Mouse (Mus musculus): ENCODE measurements around the gene Rarg. TPM values are rescaled to one million over a fixed set of nuclear protein-coding genes. Genes with fewer than 3 reads are reported as not detected.
A peak's percentile ranks its signal among the peaks of the same experiment; 100 is the strongest.

Rarg gene
- polyA plus RNA-seq, 2 experiments = 1.9 to 2.5 TPM

DNA sequence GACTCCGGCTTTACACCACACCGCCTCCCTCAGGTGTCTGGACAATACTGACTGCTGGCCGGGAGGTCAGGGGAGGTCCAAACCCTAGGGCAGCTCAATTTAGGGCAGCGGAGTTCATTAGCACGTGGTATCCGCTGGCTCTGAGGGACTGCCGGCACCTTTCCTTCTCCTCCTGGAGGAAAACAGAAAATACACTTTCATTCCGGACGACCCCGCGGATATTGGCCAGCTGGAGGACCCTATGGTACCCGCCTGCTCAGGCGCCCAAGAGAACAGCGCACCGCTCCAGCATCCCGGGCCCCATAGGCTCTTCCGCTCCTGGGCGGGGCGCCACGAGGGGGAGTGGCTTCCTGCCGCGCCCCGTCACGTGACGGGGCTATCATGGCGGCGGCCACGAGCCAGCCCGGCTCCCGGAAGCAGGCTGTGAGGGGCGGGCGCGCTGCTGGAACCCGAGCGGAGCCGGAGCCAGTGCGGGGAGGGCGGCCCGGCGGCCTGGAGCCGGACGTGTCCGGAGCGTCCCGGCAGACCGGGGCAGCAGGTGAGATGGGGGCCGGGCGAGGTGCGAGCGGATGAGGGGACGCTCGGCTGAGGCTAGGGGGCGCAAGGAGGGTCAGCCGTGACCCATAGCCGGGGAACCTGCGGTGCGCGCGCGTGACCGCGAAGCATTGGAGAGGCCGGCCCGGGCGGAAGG, 21.9 kb upstream of the Rarg start, which contains the start of gene Mfsd5:
Gene Mfsd5 (plus strand): TSS at position 363 of the 691 bp plus-strand sequence.
- H3K9ac ChIP-seq (replicated peaks) = peak within 1 kb of the TSS; percentile 81
- no peaks in the 10 kb centered on the region for H3K27me3 ChIP-seq (ENCODE audit: control insufficient read depth, insufficient read depth, low read length)
- H3K27ac ChIP-seq = peak within 1 kb of the TSS; percentile 49
- TF ChIP-seq CTCF (IDR thresholded peaks at IDR 0.05; ENCODE audit: low read depth) (peak; percentile 40), EP300 (IDR thresholded peaks at IDR 0.05; ENCODE audit: low read depth) (no peak)
- no peaks in the 10 kb centered on the region for H3K36me3 ChIP-seq (replicated peaks; ENCODE audit: control insufficient read depth, insufficient read depth, low read depth)
- peak within 1 kb of the TSS; percentile 72 to 84 for H3K4me3 ChIP-seq (ENCODE audit: insufficient read depth in 1 of 2, low read depth in 2 of 2, low read length in 2 of 2)
- H3K4me2 ChIP-seq (ENCODE audit: low read depth) = peak within 1 kb of the TSS; percentile 97
- DNase-seq (ENCODE audit: low read depth in 3 of 3, low spot score in 3 of 3) (peak; percentile 76 to 82 (median 80)), ATAC-seq (ENCODE audit: insufficient read depth) (peak; percentile 93)
- H3K4me1 ChIP-seq (replicated peaks; ENCODE audit: control insufficient read depth in 2 of 2, insufficient read depth in 2 of 2, low read length in 1 of 2) = peaks cover 24 to 30% of the 10 kb centered on the region in 2 experiments
- no peaks in the 10 kb centered on the region for H3K9me3 ChIP-seq (ENCODE audit: control insufficient read depth, low read length)
- under 1% methylated on average over 65 of the region's 65 CpGs for WGBS (ENCODE audit: insufficient replicate concordance)

DNA sequence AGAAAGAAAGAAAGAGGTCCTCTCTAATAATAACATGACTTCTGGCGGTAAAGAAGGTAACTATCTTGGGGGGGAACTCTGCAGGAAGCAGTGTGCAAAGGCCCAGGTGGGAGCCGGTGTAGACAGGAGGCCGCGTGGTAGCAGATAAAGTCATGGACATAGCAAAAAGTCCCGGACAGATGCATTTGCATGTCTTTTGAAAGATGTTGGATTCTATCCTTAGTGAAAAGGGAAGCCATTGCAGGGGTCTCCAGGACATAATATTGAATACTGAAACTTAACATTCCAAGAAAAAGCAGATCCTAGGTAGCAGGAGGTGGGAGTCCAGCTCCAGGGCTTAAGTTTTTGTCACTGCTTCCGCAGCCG, 21.4 kb upstream of the Rarg start:
- DNase-seq (ENCODE audit: low read depth in 3 of 3, low spot score in 3 of 3) = no peak
- H3K36me3 ChIP-seq (replicated peaks; ENCODE audit: control insufficient read depth, insufficient read depth, low read depth) = no peaks in the 10 kb centered on the region
- ATAC-seq (ENCODE audit: insufficient read depth) = no peak
- H3K9me3 ChIP-seq (ENCODE audit: control insufficient read depth, low read length) = no peaks in the 10 kb centered on the region
- H3K4me1 ChIP-seq (replicated peaks; ENCODE audit: control insufficient read depth in 2 of 2, insufficient read depth in 2 of 2, low read length in 1 of 2) = peaks cover 24 to 25% of the 10 kb centered on the region in 2 experiments
- 16% methylated on average over 7 of the region's 7 CpGs for WGBS (ENCODE audit: insufficient replicate concordance)
- peak overlapping the region; percentile 49 for H3K27ac ChIP-seq
- TF ChIP-seq CTCF (IDR thresholded peaks at IDR 0.05; ENCODE audit: low read depth) = no peak
- TF ChIP-seq EP300 (IDR thresholded peaks at IDR 0.05; ENCODE audit: low read depth) = no peak
- H3K9ac ChIP-seq (replicated peaks) = peak overlapping the region; percentile 65
- no peaks in the 10 kb centered on the region for H3K27me3 ChIP-seq (ENCODE audit: control insufficient read depth, insufficient read depth, low read length)
- peak overlapping the region; percentile 72 to 84 for H3K4me3 ChIP-seq (ENCODE audit: insufficient read depth in 1 of 2, low read depth in 2 of 2, low read length in 2 of 2)
- H3K4me2 ChIP-seq (ENCODE audit: low read depth) = peak overlapping the region; percentile 97

DNA sequence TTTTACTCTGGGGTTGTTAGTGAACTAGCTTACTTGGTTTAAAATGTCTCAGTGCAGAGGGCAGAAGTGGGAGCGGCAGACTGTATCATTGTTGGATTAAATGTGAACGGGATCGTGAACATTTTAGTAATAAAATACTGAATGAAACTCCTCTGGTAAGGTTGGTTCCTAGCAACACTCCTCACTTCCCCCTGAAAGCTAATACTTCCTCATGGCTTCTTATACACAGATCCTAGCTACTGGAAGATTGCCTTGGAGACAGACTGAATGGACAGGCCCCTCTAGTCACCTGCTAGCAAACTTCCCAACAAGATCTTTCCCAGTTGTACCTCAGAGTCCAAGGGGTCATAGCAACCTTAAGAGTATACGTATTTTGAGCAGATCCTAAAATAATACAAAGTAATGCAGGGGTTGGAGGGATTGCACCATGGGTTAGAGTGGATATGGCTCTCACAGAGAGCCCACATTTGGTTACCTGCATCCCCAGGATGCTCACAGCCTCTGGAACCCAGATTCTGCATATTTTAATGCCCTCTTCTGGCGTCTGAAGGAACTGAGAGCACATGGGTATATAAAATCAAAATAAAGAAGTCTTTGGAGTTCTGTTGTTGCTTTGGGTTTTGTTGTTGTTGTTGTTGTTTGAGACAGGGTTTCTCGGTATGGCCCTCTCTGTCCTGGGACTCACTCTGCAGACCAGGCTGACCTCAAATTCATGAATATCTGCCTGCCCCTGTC, 16.8 kb upstream of the Rarg start:
- H3K9me3 ChIP-seq (ENCODE audit: control insufficient read depth, low read length) = no peaks in the 10 kb centered on the region
- TF ChIP-seq CTCF (IDR thresholded peaks at IDR 0.05; ENCODE audit: low read depth) (peak; percentile 17; the same call in 1 of the 2 replicates), EP300 (IDR thresholded peaks at IDR 0.05; ENCODE audit: low read depth) (no peak)
- H3K4me1 ChIP-seq (replicated peaks; ENCODE audit: control insufficient read depth in 2 of 2, insufficient read depth in 2 of 2, low read length in 1 of 2) = peaks cover 2 to 3% of the 10 kb centered on the region in 2 experiments; a peak in 2 of 4 replicates
- H3K27me3 ChIP-seq (ENCODE audit: control insufficient read depth, insufficient read depth, low read length) = peaks cover 9% of the 10 kb centered on the region
- WGBS (ENCODE audit: insufficient replicate concordance) = 54% methylated on average over 6 of the region's 6 CpGs
- no peak for DNase-seq (ENCODE audit: low read depth in 3 of 3, low spot score in 3 of 3)
- H3K36me3 ChIP-seq (replicated peaks; ENCODE audit: control insufficient read depth, insufficient read depth, low read depth) = no peaks in the 10 kb centered on the region
- H3K27ac ChIP-seq = no peak overlapping the region
- no peak overlapping the region for H3K4me3 ChIP-seq (ENCODE audit: insufficient read depth in 1 of 2, low read depth in 2 of 2, low read length in 2 of 2)
- no peak overlapping the region for H3K4me2 ChIP-seq (ENCODE audit: low read depth)
- H3K9ac ChIP-seq (replicated peaks) = no peak overlapping the region
- ATAC-seq (ENCODE audit: insufficient read depth) = no peak

DNA sequence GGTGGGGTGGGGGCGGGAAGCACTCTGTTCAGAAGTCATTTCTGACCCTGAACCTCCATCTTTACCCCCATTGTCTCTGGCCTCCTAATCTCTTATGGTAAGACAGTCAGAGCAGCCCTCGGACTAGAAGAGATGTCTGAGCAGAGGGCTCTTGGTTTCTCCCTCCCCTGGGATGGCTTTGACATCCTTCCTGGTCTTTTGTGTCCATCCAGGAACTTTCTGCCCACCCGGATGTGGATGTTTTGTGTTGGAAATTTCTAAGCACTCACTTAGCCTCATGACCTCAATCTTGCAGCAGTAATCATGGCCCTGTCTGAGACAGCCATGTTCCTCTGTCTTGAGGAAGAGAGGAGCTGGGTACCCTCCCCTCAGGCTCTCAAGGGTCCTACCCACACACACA, 14.1 kb upstream of the Rarg start:
- no peak overlapping the region for H3K27ac ChIP-seq
- no peak for DNase-seq (ENCODE audit: low read depth in 3 of 3, low spot score in 3 of 3)
- 25% methylated on average over 3 of the region's 3 CpGs for WGBS (ENCODE audit: insufficient replicate concordance)
- no peaks in the 10 kb centered on the region for H3K4me1 ChIP-seq (replicated peaks; ENCODE audit: control insufficient read depth in 2 of 2, insufficient read depth in 2 of 2, low read length in 1 of 2)
- no peak overlapping the region for H3K4me3 ChIP-seq (ENCODE audit: insufficient read depth in 1 of 2, low read depth in 2 of 2, low read length in 2 of 2)
- H3K27me3 ChIP-seq (ENCODE audit: control insufficient read depth, insufficient read depth, low read length) = peaks cover 9% of the 10 kb centered on the region
- no peaks in the 10 kb centered on the region for H3K36me3 ChIP-seq (replicated peaks; ENCODE audit: control insufficient read depth, insufficient read depth, low read depth)
- no peak for ATAC-seq (ENCODE audit: insufficient read depth)
- TF ChIP-seq CTCF (IDR thresholded peaks at IDR 0.05; ENCODE audit: low read depth) = no peak
- no peak for TF ChIP-seq EP300 (IDR thresholded peaks at IDR 0.05; ENCODE audit: low read depth)
- no peaks in the 10 kb centered on the region for H3K9me3 ChIP-seq (ENCODE audit: control insufficient read depth, low read length)
- H3K4me2 ChIP-seq (ENCODE audit: low read depth) = no peak overlapping the region
- H3K9ac ChIP-seq (replicated peaks) = no peak overlapping the region
